Mouse (Mus musculus) bone marrow, adult 2 months (tissue): ENCODE data around the gene Lims1.
A peak's percentile ranks its signal among the peaks of the same experiment; 100 is the strongest.

Source experiments
- CTCF ChIP-seq: fragments of 200-500 bp; IDR thresholded peaks from 2 replicates; pipeline ENCODE4 v1.5.1; 2011; ENCODE audit warnings: low read length, control low read depth; ENCODE audit not compliant: control insufficient read depth, insufficient read depth
- POLR2A ChIP-seq: fragments of 200-500 bp; IDR thresholded peaks from 2 replicates; pipeline ENCODE4 v1.6.1; 2011; ENCODE audit warnings: low read depth, mild to moderate bottlenecking, control low read depth, low read length, borderline replicate concordance; ENCODE audit not compliant: control insufficient read depth

DNA sequence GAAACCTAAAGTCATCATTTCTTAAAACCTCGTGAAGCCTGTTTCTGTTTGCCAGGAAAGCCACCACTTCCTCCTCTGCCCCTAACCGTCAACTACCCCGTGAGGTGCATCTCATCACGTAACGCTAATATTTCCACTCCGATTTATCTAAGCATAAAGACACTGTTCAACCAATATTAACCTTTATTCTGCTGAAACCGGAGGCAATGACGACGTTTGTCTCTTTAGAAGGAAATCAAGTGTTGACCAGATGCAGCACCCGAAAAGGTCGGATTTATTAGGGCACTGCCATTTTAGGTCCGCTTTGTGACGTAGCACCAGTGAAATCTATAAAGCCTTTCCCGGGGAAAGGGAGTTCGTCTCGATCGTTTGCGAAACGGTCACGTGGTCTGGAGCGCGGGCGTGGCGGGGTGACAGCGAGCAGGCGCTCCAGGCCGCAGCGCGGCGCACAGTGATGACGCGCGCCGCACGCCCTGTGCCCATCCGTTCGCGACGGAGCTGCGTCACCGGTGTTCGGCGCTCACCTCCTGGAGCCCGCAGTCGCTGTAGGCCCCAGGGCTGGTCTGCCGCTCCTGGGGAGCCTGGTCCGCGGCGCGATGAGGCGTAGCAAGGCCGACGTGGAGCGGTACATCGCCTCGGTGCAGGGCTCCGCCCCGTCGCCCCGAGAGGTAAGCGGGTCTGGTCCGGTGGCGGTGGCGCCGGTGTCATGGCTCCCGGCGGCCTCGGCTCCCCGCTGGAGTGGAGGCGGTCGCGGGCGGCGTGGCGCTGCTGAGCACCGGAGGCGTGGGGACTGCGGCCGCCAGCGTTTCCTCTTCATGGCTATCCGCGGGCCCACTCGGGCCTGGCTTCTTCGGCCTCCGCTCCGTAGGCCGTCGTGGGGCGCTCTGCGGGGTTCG, 123.4 kb downstream of the Lims1 start, which contains the start of gene Ranbp2:
- TF ChIP-seq CTCF (no peak), POLR2A (peak; percentile 98)
